Mouse (Mus musculus) layer of hippocampus, adult 6 months (tissue): ENCODE data around the gene Msx2. TPM values are rescaled to one million over a fixed set of nuclear protein-coding genes. Genes with fewer than 3 reads are reported as not detected.

ENCODE experiments used
- long read RNA-seq, 2 experiments: library from polyadenylated mRNA; unstranded; transcript quantifications; one replicate each; pipeline ENCODE4 v2.0.0; 2019 to 2020
- polyA plus RNA-seq: library from polyadenylated mRNA; unstranded; fragments of <200 nt; fragmentation: Nextera tagmentation; gene quantifications from 2 replicates; pipeline ENCODE4 v1.2.3, GENCODE M21; 2021

Msx2 gene
- 0.48 and 0.54 TPM in 2 replicates for polyA plus RNA-seq
- long read RNA-seq, experiment 1, result 0 reads
- long read RNA-seq, experiment 2, partial matches to known transcripts, result 0 of 1 reads
- long read RNA-seq, experiment 2, other reads (novel, unspliced or antisense), result 0 of 1 reads

GRCm38 (mm10) chr13:53472614-53473124 lies at the start of gene Msx2:
Gene Msx2 (minus strand): TSS chr13:53473074.

Other genes with a start within 250 kb of the Msx2 start
- gene Ror2, start 186.9 kb downstream of the Msx2 start, polyA plus RNA-seq, result 0.34 and 0.41 TPM in 2 replicates
- gene Sptlc1, start 95.7 kb downstream of the Msx2 start, polyA plus RNA-seq, result 21.9 and 23.5 TPM in 2 replicates